Mouse (Mus musculus) heart, embryonic 10.5 days (tissue): ENCODE results near the gene Clpb. TPM values are rescaled to one million over a fixed set of nuclear protein-coding genes. Genes with fewer than 3 reads are reported as not detected.

Experiments
- DNase-seq: peaks from one replicate; pipeline ENCODE4 v3.0.0-alpha.2; 2017; ENCODE audit warnings: low spot score
- H3K27ac ChIP-seq: fragments of 300-500 bp; sonication (generic); 2 replicates; pipeline ENCODE4 v1.5.1; 2016; ENCODE audit warnings: mild to moderate bottlenecking
- H3K27me3 ChIP-seq: fragments of 300-500 bp; sonication (generic); 2 replicates; pipeline ENCODE4 v1.6.1; 2016; ENCODE audit warnings: mild to moderate bottlenecking; ENCODE audit not compliant: poor library complexity, insufficient read depth, severe bottlenecking
- H3K36me3 ChIP-seq: fragments of 300-500 bp; sonication (generic); 2 replicates; pipeline ENCODE4 v1.6.1; 2016; ENCODE audit warnings: mild to moderate bottlenecking, moderate library complexity
- H3K4me1 ChIP-seq: fragments of 300-500 bp; sonication (generic); 2 replicates; pipeline ENCODE4 v1.6.1; 2016; ENCODE audit warnings: mild to moderate bottlenecking
- H3K4me3 ChIP-seq: fragments of 300-500 bp; sonication (generic); 2 replicates; pipeline ENCODE4 v1.5.1; 2016; ENCODE audit warnings: mild to moderate bottlenecking, moderate library complexity
- H3K9me3 ChIP-seq: fragments of 300-500 bp; sonication (generic); 2 replicates; pipeline ENCODE4 v1.6.1; 2016; ENCODE audit warnings: mild to moderate bottlenecking, moderate library complexity
- WGBS: fragments of 180-500 bp; shearing (Covaris S2); methylation state at CpG from one replicate; pipeline ENCODE4 v1.1.7; 2016; 5-methylcytosine and 5-hydroxymethylcytosine counted together
- polyA plus RNA-seq: library from polyadenylated mRNA; unstranded; fragments of >200 nt; fragmentation: Nextera tagmentation; extraction: Ambion mirVana; gene quantifications from 2 replicates; pipeline ENCODE4 v1.2.1, GENCODE M21; 2016

Clpb gene
- polyA plus RNA-seq, 1 experiment from 2014 or later = 55.9 TPM

DNA sequence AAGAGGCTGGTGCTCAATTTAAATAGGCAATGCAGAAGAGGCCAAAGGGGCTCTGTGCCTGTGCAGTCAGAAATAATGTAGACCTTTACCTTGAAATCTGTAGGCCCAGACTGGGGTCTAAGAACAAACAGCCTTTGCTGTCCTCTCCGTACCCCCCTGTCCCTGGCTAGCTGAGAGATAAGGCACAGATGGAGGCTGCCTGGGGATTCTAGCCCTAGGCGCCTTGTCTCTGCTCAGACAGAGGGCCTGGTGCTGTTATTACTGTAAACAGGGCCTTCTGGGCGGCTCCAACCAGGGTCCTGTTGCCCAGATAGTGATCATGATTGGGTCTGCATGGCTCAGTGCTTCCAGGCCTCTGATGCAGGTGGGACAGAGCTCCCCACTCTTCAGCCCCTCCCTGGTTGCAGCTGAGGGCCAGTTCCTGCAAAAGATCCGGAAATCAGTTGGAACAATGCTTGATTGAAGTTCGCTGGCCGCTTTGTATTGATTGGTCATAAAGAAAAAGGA, 18.2 kb downstream of the Clpb start:
- H3K27me3 ChIP-seq = no peaks in the 10 kb centered on the region
- no peaks in the 10 kb centered on the region for H3K9me3 ChIP-seq
- peaks cover 39% of the 10 kb centered on the region for H3K4me1 ChIP-seq
- no peak overlapping the region for H3K4me3 ChIP-seq
- no peaks in the 10 kb centered on the region for H3K36me3 ChIP-seq
- 37% methylated on average over 6 of the region's 6 CpGs for WGBS
- H3K27ac ChIP-seq = no peak overlapping the region; the same call in 1 of the 2 replicates
- no peak for DNase-seq

DNA sequence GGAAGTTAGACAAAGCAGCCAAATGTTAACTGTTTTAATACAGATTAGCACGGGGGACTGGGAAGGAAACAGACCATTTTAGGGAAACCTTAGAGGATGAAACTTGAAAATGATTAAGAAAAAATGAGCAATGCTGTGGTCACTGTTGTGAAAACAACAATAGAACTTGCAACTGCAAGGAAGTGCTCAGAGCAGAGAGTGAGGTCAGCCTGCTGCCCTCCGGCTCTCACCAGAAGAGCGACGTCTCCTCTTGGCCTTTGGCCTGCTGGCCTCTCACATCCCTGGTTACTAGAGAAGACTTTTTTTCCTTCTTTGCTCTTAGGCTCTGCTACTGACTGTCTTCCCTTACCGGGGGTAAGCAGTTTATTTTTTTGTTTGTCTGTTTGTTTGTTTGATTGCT, 19.5 kb downstream of the Clpb start:
- peaks cover 5% of the 10 kb centered on the region; the same call in 1 of the 2 replicates for H3K36me3 ChIP-seq
- no peaks in the 10 kb centered on the region for H3K27me3 ChIP-seq
- no peak overlapping the region for H3K27ac ChIP-seq
- no peak for DNase-seq
- 58% methylated on average over 5 of the region's 5 CpGs for WGBS
- no peak overlapping the region for H3K4me3 ChIP-seq
- H3K9me3 ChIP-seq = no peaks in the 10 kb centered on the region
- peaks cover 31% of the 10 kb centered on the region for H3K4me1 ChIP-seq

DNA sequence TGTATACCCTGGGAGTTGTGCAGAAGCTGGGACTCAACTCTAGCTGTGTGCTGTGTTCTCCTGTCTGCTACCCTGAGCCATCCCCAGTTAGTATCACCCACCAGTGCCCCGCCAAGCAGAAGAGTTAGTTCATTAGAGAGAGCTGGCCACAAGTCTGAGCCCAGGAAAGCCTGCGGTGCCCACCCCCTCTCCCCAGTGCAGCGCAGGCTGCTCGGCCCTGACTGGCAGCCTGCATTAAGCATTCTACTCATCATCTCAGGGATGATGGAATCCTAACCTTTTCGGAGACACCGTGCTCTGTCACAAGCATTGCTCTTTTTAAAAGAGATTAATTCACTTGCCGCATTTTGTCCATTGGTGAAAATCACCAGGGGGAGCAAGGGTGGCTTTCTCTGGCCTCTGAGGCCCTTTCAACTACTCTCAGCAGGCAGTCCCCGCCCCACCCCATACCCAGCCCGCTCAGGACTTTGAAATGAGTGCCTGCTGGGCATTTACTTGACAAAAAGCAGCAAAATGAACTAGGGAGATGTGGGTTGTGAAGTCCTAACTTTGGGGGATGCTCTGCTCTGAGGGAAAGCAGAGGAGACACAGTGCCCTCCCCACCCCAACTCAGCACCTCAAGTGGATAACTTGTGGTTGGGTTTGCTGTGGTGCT, 20.7 kb downstream of the Clpb start:
- no peak overlapping the region for H3K4me3 ChIP-seq
- H3K27me3 ChIP-seq = no peaks in the 10 kb centered on the region
- no peak overlapping the region for H3K27ac ChIP-seq
- DNase-seq = no peak
- peaks cover 13% of the 10 kb centered on the region; the same call in 1 of the 2 replicates for H3K36me3 ChIP-seq
- H3K4me1 ChIP-seq = peaks cover 31% of the 10 kb centered on the region
- 45% methylated on average over 9 of the region's 9 CpGs for whole genome bisulfite sequencing
- H3K9me3 ChIP-seq = no peaks in the 10 kb centered on the region

DNA sequence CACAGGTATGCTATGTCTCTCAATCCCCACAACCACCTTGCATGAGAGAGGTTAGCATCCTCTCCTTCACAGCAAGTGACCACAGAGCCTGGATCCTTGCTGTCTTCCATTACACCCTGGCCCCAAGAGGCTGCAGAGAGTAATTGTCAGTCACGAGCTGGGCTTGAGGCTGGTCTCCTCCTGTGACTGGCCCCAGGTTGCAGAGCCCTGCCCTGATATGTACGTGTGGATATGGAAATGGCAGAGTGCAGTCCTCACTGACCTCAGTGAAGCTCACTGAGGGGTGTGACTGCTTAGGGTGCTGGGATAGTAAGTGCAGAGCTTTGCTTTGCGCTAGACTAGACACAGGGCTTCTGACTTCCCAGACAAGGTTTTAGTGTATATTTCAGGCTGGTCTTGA, 21.2 kb downstream of the Clpb start:
- peaks cover 28% of the 10 kb centered on the region for H3K4me1 ChIP-seq
- WGBS = 37% methylated on average over 3 of the region's 3 CpGs
- peak; percentile 51 for DNase-seq
- H3K9me3 ChIP-seq = no peaks in the 10 kb centered on the region
- peaks cover 13% of the 10 kb centered on the region; the same call in 1 of the 2 replicates for H3K36me3 ChIP-seq
- H3K4me3 ChIP-seq = no peak overlapping the region
- no peak overlapping the region for H3K27ac ChIP-seq
- H3K27me3 ChIP-seq = no peaks in the 10 kb centered on the region

DNA sequence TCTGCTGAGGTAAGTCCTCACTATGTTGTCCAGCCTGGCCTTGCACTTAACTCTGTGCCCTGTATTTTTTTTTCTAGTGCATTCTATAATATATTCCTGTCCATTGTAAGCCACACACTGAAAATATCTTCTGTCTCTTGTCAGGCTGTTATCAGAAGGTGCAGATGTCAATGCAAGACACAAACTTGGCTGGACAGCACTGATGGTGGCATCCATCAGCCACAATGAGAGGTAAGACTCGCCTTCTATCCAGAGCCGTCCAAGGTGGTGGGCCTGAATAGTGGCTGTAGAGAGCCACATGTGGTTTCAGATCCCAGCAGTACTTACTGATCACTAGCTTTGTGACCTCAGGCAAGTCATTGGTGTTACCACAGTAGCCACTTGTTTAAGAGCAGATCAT, 23.7 kb downstream of the Clpb start:
- no peaks in the 10 kb centered on the region for H3K27me3 ChIP-seq
- 84% methylated on average over 2 of the region's 2 CpGs for WGBS
- DNase-seq = no peak

DNA sequence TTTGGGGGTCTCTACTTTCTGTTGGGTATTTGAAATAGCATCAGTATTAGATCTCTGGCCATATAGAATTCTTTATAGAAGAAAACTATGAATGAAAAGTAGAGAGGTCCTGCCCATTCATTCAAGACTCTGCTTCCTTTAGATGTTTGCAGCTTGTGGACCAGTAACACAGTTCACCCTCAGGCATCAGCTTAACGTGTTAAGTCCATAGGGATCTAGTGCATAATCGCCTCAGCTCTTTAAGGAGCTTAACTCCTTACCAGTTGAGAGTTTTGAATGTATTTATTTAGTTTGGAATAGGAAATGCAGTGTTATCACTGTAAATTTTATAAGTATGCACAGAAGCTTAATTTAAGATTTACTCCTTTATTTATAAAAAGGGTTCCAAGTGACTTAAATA, 27.0 kb downstream of the Clpb start:
- Histone ChIP-seq H3K4me3 (no peak overlapping the region), H3K9me3 (no peaks in the 10 kb centered on the region), H3K4me1 (peaks cover 2% of the 10 kb centered on the region; the same call in 1 of the 2 replicates), H3K36me3 (peaks cover 13% of the 10 kb centered on the region; the same call in 1 of the 2 replicates), H3K27ac (no peak overlapping the region), H3K27me3 (0 out of 2 replicates have a peak, but pooled peaks cover under 1% of the 10 kb centered on the region)
- 91% methylated on average over 2 of the region's 2 CpGs for WGBS
- DNase-seq = no peak

More for the DNA sequence above, 23.7 kb downstream of the Clpb start:
- Histone ChIP-seq H3K27ac (no peak overlapping the region), H3K36me3 (peaks cover 13% of the 10 kb centered on the region; the same call in 1 of the 2 replicates), H3K4me3 (no peak overlapping the region), H3K4me1 (peaks cover 10% of the 10 kb centered on the region; the same call in 1 of the 2 replicates), H3K9me3 (no peaks in the 10 kb centered on the region)

DNA sequence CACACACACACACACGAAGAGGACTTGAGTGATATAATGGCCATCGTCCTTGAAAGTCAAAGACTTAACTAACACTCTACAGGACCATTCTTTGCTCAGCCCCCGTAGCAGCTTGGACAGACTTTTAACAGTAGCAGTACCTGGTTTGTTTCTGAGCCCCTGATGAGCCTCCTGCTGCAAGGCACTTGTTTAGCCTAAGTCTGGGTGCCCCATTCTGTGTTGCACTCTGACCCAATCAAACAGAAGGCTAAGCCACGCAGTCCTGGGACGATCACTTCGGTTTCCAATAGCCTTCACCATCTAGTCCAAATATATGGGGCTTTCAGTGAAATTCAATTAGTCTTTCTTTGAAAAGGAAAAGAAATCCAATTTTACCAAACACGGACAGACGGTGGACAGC, 28.4 kb downstream of the Clpb start:
- H3K27me3 ChIP-seq = 0 out of 2 replicates have a peak, but pooled peaks cover 4% of the 10 kb centered on the region
- peaks cover 13% of the 10 kb centered on the region; the same call in 1 of the 2 replicates for H3K36me3 ChIP-seq
- 88% methylated on average over 8 of the region's 8 CpGs for WGBS
- no peak overlapping the region for H3K4me3 ChIP-seq
- peak; percentile 66 for DNase-seq
- no peaks in the 10 kb centered on the region for H3K9me3 ChIP-seq
- peaks cover 8% of the 10 kb centered on the region; the same call in 1 of the 2 replicates for H3K4me1 ChIP-seq
- H3K27ac ChIP-seq = no peak overlapping the region

DNA sequence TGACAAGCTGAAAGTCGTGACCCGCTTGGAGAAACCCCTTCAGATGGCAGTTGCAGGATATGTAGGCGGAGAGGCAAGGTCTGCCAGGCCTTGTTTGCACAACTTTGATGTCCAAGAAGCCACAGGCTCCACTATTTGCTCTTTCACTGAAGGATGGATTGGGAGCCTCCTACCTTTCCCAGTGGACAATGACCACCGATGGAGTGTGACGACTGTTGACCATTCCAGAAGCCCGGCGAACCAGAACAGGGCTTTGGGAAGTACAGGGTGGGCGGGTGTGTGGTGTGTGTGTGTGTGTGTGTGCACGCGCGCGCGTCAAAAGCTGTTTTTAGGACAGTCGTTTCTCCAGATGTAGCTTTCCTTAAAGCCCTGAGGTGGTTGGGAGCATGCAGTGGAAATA, 29.0 kb downstream of the Clpb start:
- Histone ChIP-seq H3K36me3 (peaks cover 11% of the 10 kb centered on the region; the same call in 1 of the 2 replicates), H3K4me3 (no peak overlapping the region), H3K4me1 (peaks cover 14% of the 10 kb centered on the region), H3K27ac (no peak overlapping the region), H3K27me3 (0 out of 2 replicates have a peak, but pooled peaks cover 4% of the 10 kb centered on the region), H3K9me3 (no peaks in the 10 kb centered on the region)
- DNase-seq = peak; percentile 57
- WGBS = 89% methylated on average over 14 of the region's 14 CpGs

DNA sequence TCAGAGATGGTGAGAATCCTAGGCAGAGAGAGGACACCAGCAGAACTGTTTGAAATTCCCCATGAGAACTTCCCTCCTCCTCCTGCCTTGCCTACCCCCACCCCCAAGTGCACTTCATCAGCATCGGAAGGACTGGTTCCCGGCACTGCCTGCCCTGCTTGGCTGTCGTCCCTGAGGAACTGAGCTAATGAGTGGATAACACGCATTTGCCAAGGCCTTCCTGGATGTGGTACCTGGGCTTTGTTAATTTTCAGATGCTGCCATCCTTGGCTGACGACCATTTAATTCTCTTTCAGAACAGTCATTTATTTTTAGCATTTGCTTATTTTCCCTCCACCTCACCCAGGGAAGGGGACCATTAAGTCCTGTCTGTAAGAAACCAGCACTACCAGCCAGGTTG, 32.0 kb downstream of the Clpb start:
- Histone ChIP-seq H3K4me3 (no peak overlapping the region), H3K36me3 (no peaks in the 10 kb centered on the region), H3K27me3 (0 out of 2 replicates have a peak, but pooled peaks cover 4% of the 10 kb centered on the region), H3K9me3 (no peaks in the 10 kb centered on the region), H3K4me1 (peaks cover 15% of the 10 kb centered on the region), H3K27ac (no peak overlapping the region)
- DNase-seq = no peak
- 55% methylated on average over 5 of the region's 5 CpGs for WGBS

DNA sequence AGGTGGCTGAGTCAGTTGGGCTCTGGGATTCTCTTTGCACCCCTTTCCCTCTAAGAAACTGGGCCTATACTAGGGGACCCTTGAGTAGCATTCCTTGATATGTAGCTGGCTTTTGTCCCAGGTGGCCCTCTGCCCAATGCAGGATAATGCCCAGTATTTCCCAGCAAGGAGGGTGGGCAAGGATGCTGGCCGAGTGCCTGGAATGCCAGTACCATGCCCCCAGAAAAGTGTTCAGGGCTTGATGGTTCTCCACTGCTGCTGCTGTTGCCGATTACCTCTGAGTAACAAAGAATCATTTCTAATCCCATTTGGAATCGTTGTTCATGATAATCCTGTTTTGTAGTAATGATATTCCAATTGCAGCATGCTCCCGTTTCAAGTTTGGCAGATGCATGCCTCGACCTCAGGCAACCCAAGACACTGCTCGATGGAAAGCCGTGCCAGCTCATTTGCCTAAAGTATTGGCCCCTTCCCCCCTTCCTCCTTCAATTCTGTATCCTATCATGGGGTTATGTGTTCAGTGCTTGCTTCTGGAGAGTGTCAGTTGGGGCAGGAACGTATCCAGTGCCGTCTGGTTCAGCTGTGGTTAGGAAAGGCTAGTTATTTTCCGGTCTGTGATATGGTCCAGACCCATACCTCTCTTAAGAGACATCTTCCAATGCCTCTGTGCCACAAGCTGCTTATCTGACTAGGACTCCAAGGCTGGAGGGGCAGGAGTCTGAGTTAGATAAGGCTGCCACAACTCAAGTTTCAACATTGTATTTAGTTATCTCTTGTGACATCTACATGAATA, 33.7 kb downstream of the Clpb start:
- Histone ChIP-seq H3K27me3 (0 out of 2 replicates have a peak, but pooled peaks cover 4% of the 10 kb centered on the region), H3K36me3 (no peaks in the 10 kb centered on the region), H3K27ac (no peak overlapping the region), H3K4me3 (no peak overlapping the region), H3K4me1 (peaks cover 18% of the 10 kb centered on the region), H3K9me3 (no peaks in the 10 kb centered on the region)
- WGBS = 54% methylated on average over 10 of the region's 10 CpGs
- peak; percentile 63 for DNase-seq

DNA sequence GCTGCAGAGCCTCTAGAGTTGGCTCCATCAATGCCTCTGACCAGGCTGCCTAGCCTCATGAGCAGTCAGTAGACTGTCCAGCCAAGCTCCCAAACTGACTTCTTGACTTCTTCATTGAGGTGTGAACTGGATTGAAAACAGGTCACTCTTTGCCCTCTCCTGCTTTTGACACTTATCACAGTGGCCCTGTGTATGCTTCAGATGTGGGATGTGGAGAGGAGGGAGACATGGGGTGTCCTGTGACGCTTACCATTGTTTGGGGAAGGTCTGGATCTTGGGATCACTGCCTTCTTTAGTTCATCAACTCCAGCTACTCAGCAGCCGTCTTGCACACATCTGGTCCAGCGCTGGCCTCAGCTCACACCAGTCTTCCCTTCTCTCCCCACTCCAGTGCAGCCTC, 36.9 kb downstream of the Clpb start:
- no peak overlapping the region for H3K27ac ChIP-seq
- H3K27me3 ChIP-seq = peaks cover 4% of the 10 kb centered on the region; the same call in 1 of the 2 replicates
- H3K9me3 ChIP-seq = no peaks in the 10 kb centered on the region
- H3K4me3 ChIP-seq = no peak overlapping the region
- DNase-seq = peak; percentile 72
- H3K4me1 ChIP-seq = peaks cover 17% of the 10 kb centered on the region
- no peaks in the 10 kb centered on the region for H3K36me3 ChIP-seq
- 27% methylated on average over 3 of the region's 3 CpGs for WGBS

DNA sequence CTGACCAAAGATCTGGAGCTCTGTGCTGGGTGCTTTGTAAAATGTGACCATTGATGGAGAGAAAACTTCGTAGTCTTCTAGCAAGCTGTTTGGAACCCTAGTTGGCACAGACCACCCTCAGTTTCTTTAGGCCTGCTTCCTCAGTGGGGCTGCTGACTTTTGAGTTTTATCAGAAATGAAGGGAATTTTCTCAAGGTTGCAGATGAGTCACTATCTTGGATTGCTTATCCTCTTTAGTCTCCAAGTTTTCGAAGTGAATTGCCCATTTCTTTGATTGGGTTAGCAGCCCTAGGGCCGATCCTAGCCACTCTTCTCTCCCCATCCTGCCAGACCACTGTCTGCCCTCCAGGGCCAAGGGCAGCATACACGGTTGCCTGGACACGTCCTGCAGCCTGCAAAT, 39.3 kb downstream of the Clpb start:
- no peak for DNase-seq
- Histone ChIP-seq H3K4me3 (no peak overlapping the region), H3K36me3 (0 out of 2 replicates have a peak, but pooled peaks cover 5% of the 10 kb centered on the region), H3K9me3 (no peaks in the 10 kb centered on the region), H3K27ac (no peak overlapping the region), H3K27me3 (no peaks in the 10 kb centered on the region; the same call in 1 of the 2 replicates), H3K4me1 (0 out of 2 replicates have a peak, but pooled peaks cover 4% of the 10 kb centered on the region)
- 73% methylated on average over 5 of the region's 5 CpGs for WGBS

DNA sequence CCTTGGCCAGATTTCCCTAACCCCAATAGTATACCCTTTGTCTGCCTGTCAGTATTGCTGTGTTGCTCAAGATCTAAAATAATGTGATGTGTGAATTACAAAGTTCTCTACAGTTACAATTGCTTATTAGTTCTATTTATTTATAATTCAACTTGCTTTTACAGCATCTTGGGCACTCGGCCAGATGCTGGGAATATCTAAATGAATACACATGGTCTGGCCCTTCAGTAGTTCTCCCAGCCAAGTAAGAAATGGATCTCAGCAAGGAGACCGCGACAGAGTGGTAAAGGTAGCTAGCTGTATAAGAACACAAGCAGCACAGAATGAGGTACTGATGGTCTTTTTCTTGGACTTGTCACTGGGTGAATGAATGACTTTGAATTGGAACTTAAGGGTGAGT, 46.2 kb downstream of the Clpb start:
- Histone ChIP-seq H3K9me3 (no peaks in the 10 kb centered on the region), H3K4me3 (no peak overlapping the region), H3K4me1 (no peaks in the 10 kb centered on the region), H3K27ac (no peak overlapping the region), H3K27me3 (no peaks in the 10 kb centered on the region), H3K36me3 (0 out of 2 replicates have a peak, but pooled peaks cover 5% of the 10 kb centered on the region)
- WGBS = 88% methylated on average over 3 of the region's 3 CpGs
- no peak for DNase-seq
